Mouse (Mus musculus): ENCODE data around the gene Gga3. TPM values are rescaled to one million over a fixed set of nuclear protein-coding genes. Genes with fewer than 3 reads are reported as not detected.

Gga3 gene
- polyA plus RNA-seq, 1 experiment from 2014 or later: 13.7 TPM

DNA sequence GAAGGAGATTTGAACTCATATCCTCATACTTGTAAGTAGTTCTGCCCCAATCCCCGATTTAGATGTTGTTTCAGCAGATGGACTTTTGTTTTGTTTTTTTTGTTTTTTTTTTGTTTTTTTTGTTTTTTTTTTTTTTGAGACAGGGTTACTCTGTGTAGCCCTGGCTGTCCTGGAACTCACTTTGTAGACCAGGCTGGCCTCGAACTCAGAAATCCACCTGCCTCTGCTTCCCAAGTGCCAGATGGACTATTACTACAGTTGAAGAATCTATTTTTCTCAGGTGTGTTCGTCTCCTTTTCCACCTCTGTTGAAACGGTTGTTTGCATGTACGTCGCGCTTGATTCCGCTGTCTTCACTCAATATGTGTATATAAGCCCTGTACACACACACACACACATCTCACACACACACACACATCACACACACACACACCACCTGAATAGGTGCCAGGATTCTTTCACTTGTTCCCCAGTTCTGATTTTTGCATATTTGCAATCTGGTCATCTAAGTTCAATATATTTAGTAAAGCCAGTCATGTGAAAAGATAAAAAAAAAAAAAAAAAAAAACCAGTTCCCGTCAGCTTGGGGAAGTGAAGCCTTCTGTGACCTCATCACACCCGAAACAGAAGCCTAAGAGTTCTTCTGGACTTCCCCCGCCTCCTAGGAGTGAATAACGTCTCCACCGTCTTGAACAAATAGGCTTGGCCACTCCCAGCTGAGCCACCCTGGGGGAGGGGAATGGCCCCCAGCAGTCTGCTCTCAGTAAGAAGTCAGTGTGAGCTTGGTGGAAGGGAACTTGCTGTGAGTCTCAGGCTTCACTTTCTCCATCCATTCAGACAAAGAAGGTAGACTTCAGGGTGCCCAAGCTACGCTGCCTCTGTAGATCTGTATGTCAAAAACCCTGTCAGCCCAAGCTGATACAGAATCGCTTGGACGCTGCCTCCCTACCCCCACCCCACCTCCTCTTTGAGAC lies 27.0 kb upstream of the Gga3 start:
- H3K27me3 ChIP-seq: no peaks in the 10 kb centered on the region
- no peak overlapping the region for H3K27ac ChIP-seq
- H3K36me3 ChIP-seq: no peaks in the 10 kb centered on the region
- WGBS: 47% methylated on average over 16 of the region's 16 CpGs
- H3K9me3 ChIP-seq (replicated peaks): no peaks in the 10 kb centered on the region
- peaks cover 11% of the 10 kb centered on the region for H3K4me1 ChIP-seq (replicated peaks)
- no peak overlapping the region for H3K4me3 ChIP-seq
- H3K9ac ChIP-seq: no peak overlapping the region
- H3K4me2 ChIP-seq: peak overlapping the region; percentile 3; the same call in 1 of the 2 replicates
- no peak for ATAC-seq (replicated peaks; ENCODE audit: insufficient number of reproducible peaks, insufficient read depth, low FRiP score, low read depth)

DNA sequence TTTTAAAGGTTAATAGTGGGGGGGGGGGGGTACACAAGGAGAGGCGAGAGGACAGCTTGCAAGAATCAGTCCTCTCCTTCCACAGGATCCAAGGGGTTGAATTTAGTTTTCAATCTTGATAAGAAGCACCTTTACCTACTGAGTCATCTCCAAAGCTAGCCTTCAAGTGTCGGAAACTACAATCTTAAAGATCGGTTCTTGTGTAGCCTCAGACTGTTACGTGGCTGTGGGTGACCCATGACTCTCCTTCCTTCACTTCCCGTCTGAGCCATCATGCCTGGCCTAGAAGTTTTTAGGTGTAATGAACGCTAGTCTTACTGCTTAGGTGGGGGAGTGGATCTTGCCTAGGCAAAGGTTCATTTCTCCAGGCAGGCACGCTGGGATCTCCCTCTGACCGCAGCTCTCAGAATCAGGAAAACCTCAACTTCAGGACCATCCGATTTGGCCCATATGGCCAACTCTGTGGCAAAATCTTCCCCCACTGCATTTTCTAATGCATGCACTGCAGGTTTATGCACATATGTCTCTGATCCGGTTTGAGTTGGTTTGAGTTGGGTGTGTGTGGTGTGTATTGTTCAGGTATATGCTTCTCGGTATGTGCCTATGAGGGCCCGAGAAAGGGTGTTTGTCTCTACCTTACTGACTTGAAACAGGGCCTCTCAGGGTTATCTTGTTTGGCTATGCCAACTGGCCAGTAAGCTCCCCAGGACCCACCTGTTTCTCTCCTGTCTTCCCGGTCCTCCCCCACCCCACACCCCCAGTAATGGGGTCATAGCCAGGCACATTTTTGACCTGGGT lies 26.1 kb upstream of the Gga3 start:
- H3K9ac ChIP-seq: no peak overlapping the region
- no peak overlapping the region for H3K4me3 ChIP-seq
- peaks cover 11% of the 10 kb centered on the region for H3K4me1 ChIP-seq (replicated peaks)
- H3K27me3 ChIP-seq: no peaks in the 10 kb centered on the region
- H3K9me3 ChIP-seq (replicated peaks): no peaks in the 10 kb centered on the region
- no peak overlapping the region for H3K4me2 ChIP-seq
- ATAC-seq (replicated peaks; ENCODE audit: insufficient number of reproducible peaks, insufficient read depth, low FRiP score, low read depth): no peak
- 82% methylated on average over 13 of the region's 13 CpGs for WGBS
- H3K27ac ChIP-seq: no peak overlapping the region
- H3K36me3 ChIP-seq: no peaks in the 10 kb centered on the region

DNA sequence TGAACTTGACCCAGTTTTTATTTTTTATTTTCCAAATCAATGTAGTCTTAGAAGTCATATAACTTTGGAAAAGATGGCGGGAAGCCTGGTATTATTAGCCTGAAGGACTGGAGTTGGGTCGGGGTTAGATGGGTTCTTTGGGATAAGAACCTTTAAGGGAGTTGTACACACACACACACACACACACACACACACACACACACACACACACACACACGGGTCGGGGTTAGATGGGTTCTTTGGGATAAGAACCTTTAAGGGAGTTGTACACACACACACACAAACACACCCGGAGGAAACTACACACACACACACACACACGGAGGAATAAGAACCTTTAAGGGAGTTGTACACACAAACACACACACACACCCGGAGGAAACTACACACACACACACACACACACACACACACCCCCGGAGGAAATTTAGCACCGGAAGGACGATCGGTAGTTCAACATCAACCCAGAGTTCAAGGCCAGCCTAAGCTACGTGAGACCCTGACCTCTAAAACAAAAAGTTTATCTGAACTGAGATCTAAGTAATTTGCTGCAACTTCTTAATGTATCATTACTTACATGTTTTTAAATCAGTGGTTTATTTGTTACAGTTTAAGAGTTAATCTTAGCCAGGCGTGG lies 24.7 kb upstream of the Gga3 start:
- Histone ChIP-seq H3K4me2 (peak overlapping the region; percentile 58), H3K27ac (peak overlapping the region; percentile 41; the same call in 1 of the 2 replicates), H3K9ac (peak overlapping the region; percentile 35), H3K36me3 (peaks cover 2% of the 10 kb centered on the region; the same call in 1 of the 2 replicates), H3K27me3 (no peaks in the 10 kb centered on the region), H3K4me3 (peak overlapping the region; percentile 68), H3K9me3 (replicated peaks) (no peaks in the 10 kb centered on the region), H3K4me1 (replicated peaks) (peaks cover 11% of the 10 kb centered on the region)
- WGBS: 49% methylated on average over 13 of the region's 13 CpGs
- ATAC-seq (replicated peaks; ENCODE audit: insufficient number of reproducible peaks, insufficient read depth, low FRiP score, low read depth): no peak

DNA sequence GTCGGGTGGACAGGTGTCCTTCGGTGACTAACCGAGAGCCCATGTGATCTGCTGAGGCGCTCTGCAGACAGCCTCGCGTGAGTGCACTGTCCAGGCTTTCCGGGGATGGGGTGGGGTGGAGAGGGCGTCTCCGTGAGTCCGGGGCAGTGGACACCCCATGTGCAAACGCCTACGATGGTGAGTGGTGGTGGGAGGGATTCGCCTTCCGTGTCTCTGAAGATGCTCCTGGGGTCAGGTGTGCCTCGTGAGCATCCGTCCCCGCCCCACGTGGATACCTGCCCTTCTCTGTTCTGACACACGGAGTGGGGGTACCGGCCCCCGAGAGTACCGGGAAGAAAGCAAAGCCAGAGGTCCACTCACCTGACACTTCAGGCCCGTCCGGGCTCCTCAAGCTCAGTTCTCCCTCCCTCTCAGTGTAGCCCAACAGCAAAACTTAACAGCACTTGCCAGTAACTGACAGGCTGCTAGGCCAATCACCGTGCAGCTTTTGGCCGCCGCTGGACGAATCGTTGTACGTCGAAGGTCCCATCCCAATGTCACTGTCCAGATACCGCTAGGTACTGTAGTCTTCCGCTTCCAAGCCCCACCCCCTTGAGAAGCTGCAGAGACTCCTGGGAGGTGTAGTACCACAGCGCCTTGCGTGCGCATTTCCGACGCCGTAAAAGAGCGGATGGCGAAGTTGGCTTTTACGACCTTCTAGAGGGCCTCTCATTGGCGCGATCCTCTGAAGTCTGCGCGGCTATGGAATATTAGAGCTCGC lies 24.0 kb upstream of the Gga3 start, which contains the start of gene Slc25a19:
Gene Slc25a19, minus strand, starts transcription at position 591 of the 760 bp plus-strand sequence.
- Histone ChIP-seq H3K36me3 (peaks cover 8% of the 10 kb centered on the region), H3K9ac (peak within 1 kb of the TSS; percentile 75), H3K9me3 (replicated peaks) (no peaks in the 10 kb centered on the region), H3K4me3 (peak within 1 kb of the TSS; percentile 68), H3K4me2 (peak within 1 kb of the TSS; percentile 77), H3K27ac (peak within 1 kb of the TSS; percentile 71), H3K4me1 (replicated peaks) (peaks cover 11% of the 10 kb centered on the region), H3K27me3 (no peaks in the 10 kb centered on the region)
- ATAC-seq (replicated peaks; ENCODE audit: insufficient number of reproducible peaks, insufficient read depth, low FRiP score, low read depth): peak; percentile 99
- WGBS: under 1% methylated on average over 47 of the region's 47 CpGs

DNA sequence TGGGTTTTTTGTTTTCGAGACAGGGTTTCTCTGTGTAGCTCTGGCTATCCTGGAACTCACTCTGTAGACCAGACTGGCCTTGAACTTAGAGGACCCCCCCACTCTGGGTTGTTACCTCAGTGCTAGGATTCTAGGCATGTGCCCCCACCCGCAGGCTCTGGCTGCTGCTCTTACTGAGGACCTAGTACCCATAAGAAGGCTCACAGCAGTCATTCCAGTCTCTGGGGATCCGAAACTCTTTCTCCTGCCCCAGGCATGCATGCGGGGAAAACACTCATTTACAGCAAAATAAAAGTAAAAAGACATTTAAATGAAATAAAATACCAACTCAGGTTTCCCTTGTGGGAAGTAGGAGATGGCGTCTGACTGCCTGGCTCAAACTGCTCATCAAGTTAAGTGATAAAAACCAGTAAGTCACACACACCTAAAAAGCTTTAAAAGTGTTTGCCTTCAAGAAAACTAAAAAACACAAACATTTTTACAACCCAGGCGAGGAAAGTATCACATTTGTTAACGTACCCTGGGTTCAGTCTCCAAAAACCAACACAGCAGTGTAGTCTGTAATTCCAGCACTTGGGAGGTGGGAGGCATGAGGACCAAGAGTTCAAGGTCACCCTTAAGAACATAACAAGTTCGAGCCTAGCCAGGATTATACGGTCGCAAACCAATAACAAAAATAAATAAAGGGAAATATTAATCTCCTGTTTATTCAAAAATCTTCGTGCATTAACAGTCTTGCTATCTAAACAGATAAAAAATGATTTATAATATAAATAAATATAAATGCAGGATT lies 23.2 kb upstream of the Gga3 start:
- no peak for ATAC-seq (replicated peaks; ENCODE audit: insufficient number of reproducible peaks, insufficient read depth, low FRiP score, low read depth)
- H3K4me1 ChIP-seq (replicated peaks): peaks cover 11% of the 10 kb centered on the region
- H3K9ac ChIP-seq: peak overlapping the region; percentile 75
- peak overlapping the region; percentile 77 for H3K4me2 ChIP-seq
- no peaks in the 10 kb centered on the region for H3K27me3 ChIP-seq
- 43% methylated on average over 11 of the region's 11 CpGs for WGBS
- peak overlapping the region; percentile 71 for H3K27ac ChIP-seq
- peaks cover 16% of the 10 kb centered on the region for H3K36me3 ChIP-seq
- no peaks in the 10 kb centered on the region for H3K9me3 ChIP-seq (replicated peaks)
- peak overlapping the region; percentile 68 for H3K4me3 ChIP-seq

DNA sequence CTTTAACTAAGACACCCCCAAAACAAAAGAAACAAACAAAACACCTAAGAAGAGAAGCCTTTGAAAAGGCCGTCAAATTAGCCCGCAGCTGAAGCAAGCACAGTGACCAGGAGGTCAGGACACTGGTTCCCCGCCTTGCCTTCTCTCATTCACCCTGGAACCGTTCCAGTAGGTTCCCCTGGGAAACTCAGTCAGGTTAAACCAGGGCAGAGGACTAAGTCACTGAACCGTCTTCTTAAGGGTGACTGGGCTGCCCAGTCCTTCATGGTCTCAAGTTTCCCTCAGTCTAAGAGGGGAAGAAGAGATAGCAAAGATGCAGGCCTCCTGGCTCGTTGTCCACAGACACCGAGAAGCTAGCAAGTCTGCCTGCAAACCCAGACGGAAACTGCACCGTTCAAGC lies 22.0 kb upstream of the Gga3 start:
- H3K4me2 ChIP-seq: no peak overlapping the region
- peaks cover 23% of the 10 kb centered on the region for H3K36me3 ChIP-seq
- no peak overlapping the region for H3K4me3 ChIP-seq
- no peaks in the 10 kb centered on the region for H3K27me3 ChIP-seq
- H3K9me3 ChIP-seq (replicated peaks): no peaks in the 10 kb centered on the region
- 74% methylated on average over 9 of the region's 9 CpGs for WGBS
- no peak overlapping the region for H3K27ac ChIP-seq
- H3K4me1 ChIP-seq (replicated peaks): peaks cover 11% of the 10 kb centered on the region
- no peak overlapping the region for H3K9ac ChIP-seq
- no peak for ATAC-seq (replicated peaks; ENCODE audit: insufficient number of reproducible peaks, insufficient read depth, low FRiP score, low read depth)

DNA sequence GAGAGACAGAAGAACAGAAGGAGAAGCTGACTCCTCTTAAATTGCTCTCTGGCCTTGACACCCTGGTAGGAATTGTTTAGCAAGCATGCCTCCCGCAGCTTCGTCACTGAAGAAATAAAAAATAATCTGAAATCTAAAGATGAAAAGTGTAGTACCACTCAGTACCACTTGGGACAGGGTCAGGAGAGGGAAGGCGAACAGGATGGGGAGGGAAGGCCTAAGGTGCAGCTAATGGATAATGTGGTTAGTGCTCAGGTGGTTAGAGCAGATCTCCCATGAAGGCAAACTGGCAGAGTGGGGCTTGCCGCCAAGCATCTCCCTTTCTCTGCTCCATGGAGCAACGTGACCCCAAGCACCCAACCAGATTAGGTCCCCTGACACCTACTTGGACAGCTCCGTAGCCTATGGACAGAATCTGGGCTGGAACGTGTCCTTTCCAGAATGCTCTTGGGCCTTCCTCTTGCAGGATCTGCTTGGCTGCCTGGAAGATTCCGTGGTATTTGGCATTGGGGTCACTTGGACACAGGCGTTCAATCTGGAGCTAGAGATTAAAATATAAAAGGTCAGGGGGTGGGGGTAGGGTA lies 19.7 kb upstream of the Gga3 start:
- H3K9me3 ChIP-seq (replicated peaks): no peaks in the 10 kb centered on the region
- H3K27ac ChIP-seq: no peak overlapping the region
- H3K27me3 ChIP-seq: no peaks in the 10 kb centered on the region
- no peak overlapping the region for H3K4me2 ChIP-seq
- no peak overlapping the region for H3K4me3 ChIP-seq
- 77% methylated on average over 9 of the region's 9 CpGs for WGBS
- H3K9ac ChIP-seq: no peak overlapping the region
- H3K4me1 ChIP-seq (replicated peaks): peaks cover 9% of the 10 kb centered on the region
- H3K36me3 ChIP-seq: peaks cover 37% of the 10 kb centered on the region
- ATAC-seq (replicated peaks; ENCODE audit: insufficient number of reproducible peaks, insufficient read depth, low FRiP score, low read depth): no peak

DNA sequence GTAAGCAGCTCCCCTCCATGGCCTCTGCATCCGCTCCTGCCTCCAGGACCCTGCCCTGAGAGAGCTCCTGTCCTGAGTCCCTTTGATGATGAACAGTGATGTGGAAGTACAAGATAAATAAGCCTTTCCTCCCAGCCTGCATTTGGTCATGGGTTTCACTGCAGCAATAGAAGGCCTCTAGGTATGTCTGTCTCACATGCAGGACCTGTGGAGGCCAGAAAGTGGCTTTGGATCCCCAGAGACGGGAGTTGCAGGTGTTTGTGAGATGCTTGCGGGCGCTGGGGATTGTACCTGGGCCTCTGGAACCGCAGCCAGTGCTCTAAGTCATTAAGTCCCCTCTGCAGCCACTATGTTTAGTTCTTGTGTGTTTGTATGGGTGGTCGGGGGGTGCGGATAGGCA lies 16.1 kb upstream of the Gga3 start:
- no peak for ATAC-seq (replicated peaks; ENCODE audit: insufficient number of reproducible peaks, insufficient read depth, low FRiP score, low read depth)
- H3K4me3 ChIP-seq: no peak overlapping the region
- 87% methylated on average over 7 of the region's 7 CpGs for WGBS

DNA sequence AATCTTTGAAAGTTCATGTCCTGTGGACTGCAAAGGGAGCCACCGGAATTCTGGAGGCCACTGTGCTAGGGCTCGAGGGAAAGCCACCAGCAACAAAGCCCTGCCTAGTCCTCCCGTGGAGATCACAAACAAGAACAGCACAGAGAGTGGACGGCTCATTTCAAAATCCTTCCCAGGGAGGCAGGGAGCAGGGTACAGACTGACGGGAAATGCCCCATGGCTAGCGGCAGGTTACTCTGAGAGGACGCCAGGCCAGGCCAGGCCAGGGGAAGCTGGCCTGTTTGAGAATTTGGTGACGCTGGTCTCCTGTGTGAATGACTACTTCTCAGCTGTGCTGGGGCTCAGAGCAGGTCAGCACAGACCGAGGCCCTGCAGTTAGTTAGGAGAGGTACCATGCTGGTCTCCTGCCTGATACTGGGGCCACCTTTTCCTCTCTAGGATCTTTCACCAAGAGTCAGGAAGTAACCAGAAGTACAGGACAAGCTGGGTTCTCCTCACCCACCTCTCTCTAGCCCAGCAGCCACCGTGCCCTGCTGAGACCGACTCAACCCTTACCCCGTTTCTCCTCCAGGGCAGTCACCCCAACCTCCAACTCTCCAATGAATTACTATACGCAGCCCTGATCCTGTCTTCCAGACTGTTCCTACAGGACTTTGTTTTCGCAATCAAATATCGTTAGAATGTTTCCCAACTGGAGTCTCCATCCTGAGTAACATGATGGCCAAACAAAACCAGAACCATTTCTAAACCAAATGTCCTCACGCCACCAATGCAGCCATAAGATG lies 15.1 kb upstream of the Gga3 start:
- H3K36me3 ChIP-seq: peaks cover 42% of the 10 kb centered on the region
- H3K27ac ChIP-seq: no peak overlapping the region
- H3K9me3 ChIP-seq (replicated peaks): no peaks in the 10 kb centered on the region
- no peak for ATAC-seq (replicated peaks; ENCODE audit: insufficient number of reproducible peaks, insufficient read depth, low FRiP score, low read depth)
- no peak overlapping the region for H3K4me3 ChIP-seq
- H3K4me1 ChIP-seq (replicated peaks): peaks cover 25% of the 10 kb centered on the region
- no peak overlapping the region for H3K9ac ChIP-seq
- no peaks in the 10 kb centered on the region for H3K27me3 ChIP-seq
- H3K4me2 ChIP-seq: no peak overlapping the region
- 88% methylated on average over 16 of the region's 16 CpGs for WGBS

More for the DNA sequence above, 16.1 kb upstream of the Gga3 start:
- H3K9me3 ChIP-seq (replicated peaks): no peaks in the 10 kb centered on the region
- no peaks in the 10 kb centered on the region for H3K27me3 ChIP-seq
- no peak overlapping the region for H3K27ac ChIP-seq
- no peak overlapping the region for H3K9ac ChIP-seq
- peaks cover 15% of the 10 kb centered on the region for H3K4me1 ChIP-seq (replicated peaks)
- H3K4me2 ChIP-seq: no peak overlapping the region
- peaks cover 42% of the 10 kb centered on the region for H3K36me3 ChIP-seq
